Mouse (Mus musculus) cerebral cortex, adult 2 months (tissue): ENCODE results near the gene Irf5.

ENCODE experiments used
- WGBS: fragments of 180-500 bp; shearing (Covaris S2); methylation state at CpG from one replicate; pipeline ENCODE4 v1.1.7; 2018; 5-methylcytosine and 5-hydroxymethylcytosine counted together

Irf5 gene

DNA sequence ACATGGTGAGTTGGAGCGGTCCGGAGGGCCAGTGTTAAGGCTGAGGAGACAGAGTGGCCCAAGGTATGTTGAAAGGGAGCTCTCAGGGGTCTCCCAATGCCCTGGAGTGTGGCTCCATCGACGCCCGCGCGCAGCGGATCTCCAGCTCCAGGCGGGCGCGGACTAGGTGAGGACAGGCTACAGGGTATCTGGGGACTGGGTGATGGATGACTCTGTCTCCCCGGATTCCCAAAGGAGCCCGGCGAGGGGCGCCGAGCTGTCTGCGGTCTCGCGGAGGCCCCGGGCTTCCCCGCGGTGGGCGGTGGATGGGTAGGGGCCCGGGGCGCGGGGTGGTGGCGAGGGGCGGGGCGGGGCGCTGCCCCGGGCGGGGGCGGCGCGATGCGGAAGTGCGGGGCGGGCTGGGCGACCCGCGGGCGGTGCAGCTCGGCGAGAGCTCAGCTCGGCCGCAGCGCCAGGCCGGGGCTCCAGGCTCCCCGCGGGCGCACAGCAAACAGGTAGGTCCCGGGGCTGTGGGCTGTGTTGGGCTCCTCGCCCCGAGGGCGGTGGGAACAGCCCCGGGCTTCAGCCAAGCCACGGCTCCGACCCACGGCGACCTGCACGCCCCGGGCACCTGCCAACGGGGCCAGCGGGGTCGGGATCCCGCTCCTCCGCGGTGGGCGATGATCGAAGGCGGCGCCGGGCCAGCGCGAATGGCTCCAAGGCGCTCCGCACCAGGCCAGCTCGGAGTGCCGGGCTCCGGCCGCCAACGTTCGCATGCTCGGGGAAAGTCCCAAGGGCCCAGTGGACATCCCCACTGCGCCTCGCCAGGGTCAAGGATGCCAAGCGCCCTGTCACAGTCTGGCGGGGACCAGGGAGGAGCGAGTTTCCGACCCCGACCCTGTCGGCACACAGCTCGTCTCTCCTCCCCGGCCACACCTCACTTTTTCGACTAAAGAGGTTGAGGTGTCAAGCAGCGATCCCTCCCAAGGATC is at the start of gene Irf5:
TSS of gene Irf5 (plus strand) at position 345 of the 971 bp plus-strand sequence.
- whole genome bisulfite sequencing: under 1% methylated on average over 95 of the region's 96 CpGs

DNA sequence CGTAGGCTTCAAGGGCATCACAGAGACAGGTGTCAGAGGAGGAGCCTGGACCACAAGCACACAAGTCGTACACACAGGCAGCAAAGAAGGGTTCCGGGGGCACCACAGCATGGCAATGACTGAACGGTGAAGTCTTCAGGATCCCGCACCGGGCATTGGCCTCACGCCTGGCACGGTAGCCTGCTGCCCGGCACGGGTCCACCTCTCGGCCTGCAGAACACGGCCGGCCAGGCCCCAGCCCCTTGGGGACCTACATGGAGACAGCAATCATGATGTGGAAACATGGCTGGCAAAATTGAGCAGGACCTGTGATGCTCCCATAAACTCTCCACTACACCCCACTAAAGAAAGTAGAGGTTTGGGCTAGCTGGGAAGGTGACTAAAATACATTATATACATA is 43.7 kb upstream of the Irf5 start:
- 95% methylated on average over 13 of the region's 13 CpGs for WGBS

DNA sequence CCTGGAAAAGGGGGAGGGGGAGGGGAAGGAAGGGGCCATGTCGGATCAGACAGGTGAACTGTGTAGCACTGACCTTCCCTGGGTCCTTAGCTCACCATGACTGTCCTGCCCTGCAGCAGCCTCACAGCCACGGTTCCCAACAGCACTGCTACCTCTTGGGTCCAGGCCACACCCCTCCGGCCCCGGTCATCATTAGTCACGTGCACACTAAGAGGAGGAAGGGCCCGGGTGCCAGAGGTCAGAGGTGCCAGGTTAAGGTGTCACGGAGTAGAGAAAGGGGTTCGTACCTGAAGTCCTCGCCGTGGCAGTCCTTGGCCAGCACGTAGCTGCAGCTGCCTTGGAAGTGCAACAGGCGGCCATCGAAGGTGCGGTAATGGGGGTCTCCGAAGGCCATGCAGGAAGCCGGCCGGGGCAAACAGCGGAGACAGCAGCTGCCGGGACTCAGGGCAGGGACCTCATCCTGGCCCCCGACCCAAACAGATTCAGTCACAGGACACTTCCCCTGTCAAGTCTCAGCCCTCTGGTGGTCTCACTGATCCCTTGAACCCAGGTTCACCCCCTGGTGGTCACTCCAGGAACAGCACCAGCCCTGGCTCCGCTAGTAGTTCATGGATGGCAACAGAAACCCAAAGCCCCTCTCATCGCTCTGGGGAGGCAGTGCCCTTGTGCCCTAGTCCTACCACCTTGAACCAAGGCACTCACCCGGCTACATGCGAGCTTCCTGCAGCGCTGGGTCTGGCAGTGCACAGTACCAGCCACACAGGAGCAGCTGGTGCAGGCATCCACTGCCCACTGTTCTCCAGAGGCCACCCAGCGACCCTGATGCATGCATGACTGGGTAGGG is 41.5 kb upstream of the Irf5 start:
- 25% methylated on average over 26 of the region's 26 CpGs for WGBS

DNA sequence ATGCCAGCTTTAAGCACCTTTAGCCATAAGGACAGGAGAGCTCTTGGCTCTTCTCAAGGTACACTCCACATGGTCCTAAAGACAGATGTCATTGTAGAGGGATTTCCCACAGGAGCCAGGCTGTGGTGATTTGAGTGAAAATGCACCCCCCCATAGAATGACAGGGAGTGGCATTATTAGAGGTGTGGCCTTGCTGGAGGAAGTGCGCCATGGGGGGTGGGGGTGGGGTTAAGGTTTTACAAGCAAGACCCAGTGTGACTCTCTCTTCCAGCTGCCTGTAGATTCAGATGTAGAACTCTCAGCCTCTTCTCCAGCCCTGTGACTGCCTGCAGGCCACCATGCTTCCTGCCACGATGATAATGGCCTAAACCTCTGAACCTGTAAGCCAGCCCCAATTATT is 40.5 kb upstream of the Irf5 start:
- 69% methylated on average over 2 of the region's 2 CpGs for WGBS

DNA sequence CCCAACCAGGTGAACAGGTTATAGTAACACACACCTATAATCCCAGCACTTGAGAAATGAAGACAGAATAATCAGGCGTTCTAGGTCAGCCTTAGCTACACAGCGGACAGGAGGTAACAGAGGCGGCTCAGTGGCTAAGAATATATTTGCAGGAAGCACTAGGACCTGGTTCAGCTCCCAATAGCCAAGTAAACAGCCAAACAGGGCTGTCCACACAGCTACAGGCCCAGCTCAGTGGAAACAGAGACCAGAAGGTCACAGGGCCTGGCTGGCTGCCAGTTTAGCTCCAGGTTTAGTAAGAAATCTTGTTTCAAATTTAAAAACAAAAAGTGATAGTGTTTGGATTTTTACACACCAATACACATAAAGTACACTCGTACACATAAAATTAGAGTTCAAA is 32.3 kb upstream of the Irf5 start:
- WGBS: 75% methylated on average over 4 of the region's 4 CpGs

DNA sequence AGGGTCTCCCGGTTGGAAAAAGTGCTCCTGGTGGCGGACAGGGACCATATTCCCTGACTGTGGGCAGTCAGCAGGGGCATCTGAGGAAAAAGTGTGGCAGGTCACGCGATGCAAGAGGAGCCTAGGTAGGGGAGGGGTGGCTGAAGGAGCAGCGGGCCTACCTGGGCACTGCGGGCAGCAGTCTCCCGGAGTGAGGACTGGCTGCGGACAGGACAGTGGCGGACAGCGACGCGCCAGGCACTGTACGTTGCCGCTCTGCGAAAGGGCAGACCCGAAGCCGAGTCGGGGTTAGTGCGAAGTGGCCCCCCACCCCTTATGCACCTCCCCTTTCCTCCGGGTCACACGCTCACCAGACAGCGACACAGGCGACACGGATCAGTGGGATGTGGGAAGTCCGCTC is 30.2 kb upstream of the Irf5 start:
- WGBS: 33% methylated on average over 25 of the region's 25 CpGs

DNA sequence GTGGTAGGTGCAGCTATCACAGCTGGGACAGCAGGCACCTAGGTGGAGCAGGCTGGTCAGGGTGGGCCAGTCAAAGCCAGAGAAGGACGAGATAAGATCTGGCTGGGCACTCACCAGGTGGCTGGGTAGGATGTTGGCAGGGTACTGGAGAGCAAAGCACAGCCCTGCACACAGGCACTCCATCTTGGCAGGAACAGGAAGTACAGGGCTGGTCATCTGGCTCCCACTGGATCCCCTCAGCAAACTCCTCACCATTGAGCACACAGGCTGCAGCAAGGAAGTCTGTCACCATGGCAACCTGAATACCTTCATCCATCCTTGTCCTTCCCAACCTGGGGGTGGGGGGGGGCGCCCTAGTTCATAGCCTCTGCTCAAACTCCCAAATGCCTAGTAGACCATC is 28.6 kb upstream of the Irf5 start:
- 68% methylated on average over 2 of the region's 2 CpGs for WGBS

DNA sequence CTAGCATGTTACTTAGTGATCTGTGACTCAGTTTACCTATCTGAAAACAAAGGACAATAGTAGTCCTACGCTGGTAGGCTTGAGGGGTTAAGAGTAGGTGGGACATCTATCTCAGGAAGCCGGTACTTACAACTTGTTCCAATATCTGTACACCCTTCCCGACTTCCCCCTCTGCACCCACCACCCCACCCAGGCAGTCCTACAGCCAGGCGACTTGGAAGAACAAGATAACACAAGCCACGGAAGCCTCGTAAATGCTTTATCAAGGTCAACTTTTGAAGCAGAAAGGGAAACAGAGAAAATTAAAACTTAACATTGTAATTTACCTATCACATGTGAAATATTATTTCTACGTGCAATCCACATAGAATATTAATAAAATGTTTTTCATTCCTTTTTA is 26.2 kb upstream of the Irf5 start:
- WGBS: 95% methylated on average over 7 of the region's 7 CpGs

DNA sequence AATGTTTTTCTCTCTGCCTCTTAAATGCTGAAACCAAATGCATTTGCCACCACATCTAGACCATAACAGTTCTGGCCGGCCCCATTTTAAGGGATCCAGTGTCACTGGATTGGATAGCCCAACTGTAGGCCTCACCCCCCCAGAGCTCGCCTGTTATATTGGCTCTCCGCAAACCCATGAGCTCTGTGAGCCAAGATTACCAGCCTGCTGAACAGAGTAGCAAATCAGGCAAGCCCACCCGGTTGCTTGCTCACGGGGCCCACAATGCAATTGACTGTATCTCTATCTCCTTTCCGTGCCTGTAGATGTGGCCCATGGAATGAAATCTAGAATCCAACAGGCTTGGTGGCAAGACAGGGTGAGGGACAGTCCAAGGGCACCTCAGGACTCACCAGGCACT is 25.6 kb upstream of the Irf5 start:
- WGBS: 96% methylated on average over 6 of the region's 6 CpGs

DNA sequence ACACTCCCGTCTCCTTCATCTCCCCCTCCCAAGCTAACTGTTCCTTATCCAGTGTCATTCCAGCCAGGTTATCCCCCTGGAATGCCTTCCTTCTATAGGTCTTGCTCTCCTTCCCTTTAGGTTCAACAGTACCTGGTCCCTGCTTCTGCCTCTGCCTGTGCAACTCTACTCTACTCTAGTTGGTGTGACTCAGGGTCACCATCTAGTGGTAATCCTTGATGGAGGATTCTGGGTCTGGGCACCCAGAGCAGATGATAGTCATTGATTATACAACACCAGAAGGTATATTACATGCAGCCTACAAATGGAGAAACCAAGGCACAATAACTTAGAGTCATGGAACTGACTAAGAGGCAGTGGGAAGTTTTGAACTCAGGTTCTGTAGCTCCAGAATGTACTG is 24.8 kb upstream of the Irf5 start:
- 100% methylated on average over 1 of the region's 1 CpGs for WGBS

DNA sequence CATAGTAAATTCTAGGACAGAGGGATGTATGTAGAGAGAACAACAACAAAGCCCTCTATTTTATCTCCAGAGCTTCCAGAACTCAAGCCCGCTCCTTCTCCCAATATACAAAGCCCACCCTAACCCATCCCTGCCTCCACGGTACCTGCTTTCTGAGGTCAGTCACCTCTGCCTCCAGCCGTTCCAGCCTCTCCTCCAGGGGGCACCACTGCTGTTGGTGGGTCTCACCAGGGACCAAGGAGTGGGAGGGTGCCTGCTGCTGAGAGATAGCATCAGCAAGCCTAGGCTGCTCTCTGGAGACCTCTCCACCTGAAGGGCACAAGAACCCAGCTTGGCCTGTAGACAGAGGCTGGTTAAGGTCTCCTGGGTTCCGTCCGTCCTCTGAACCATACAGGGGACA is 20.9 kb upstream of the Irf5 start:
- WGBS: 90% methylated on average over 5 of the region's 5 CpGs

DNA sequence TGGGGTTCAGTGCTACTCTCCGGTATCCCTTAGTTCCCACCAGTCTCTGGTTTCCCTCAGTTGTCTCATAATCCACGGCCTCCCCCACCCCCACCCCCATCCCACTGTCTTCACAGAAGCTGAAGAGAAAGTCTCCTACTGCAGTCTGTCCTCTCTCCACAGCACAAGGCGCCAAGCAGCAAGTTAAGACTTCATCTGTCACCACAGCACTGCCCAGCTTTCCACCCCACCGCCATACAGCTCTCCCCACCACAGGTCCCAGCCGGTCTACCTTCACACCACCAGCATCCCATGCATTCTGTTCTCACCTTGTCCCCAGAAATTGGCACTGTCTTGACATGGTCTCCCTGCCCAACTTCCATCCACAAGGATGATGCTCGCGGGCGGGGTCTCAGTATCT is 19.6 kb upstream of the Irf5 start:
- WGBS: 28% methylated on average over 8 of the region's 8 CpGs

DNA sequence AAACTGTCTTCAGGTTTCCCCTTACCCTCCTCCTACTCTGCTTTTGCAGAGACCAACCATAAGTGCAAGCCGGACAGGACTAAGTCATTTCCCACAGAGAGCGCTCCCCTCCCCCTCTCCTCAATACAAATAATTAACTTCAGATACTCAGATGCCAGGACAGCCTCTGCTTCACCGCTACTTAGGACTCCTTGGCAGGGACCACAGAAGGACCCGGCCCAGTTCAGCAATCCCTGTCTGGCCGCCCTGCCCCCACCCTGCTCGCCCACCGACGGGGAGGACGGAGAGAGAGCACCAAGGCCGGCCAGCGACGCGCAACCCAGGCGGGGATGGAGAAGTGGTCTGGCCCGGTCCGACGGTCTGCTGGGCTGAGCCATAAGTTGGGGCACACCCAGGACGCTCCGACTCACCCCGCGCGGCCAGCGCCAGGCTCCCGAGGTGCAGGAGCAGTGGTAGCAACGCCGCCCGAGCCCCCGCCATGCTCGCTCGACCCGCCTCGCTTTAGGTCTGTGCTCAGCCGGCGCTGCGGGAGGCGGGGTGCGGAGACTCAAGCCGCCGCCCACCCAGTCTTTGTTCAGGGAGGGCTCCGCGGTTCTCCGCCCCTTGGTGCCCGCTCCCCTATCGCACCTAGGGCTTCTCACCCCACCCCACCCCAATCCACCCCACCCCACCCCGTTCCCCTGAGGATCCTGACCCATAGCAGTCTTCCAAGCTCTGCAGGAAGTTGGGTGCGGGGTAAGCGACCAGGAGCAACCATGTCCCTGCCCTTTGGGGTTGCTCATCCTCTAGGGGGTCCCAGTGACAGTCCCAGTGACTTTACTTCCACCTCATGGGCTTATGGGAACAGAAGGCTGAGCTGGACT is 18.7 kb upstream of the Irf5 start, which contains the start of gene Kcp:
TSS of gene Kcp (minus strand) at position 506 of the 863 bp plus-strand sequence.
- WGBS: 3% methylated on average over 47 of the region's 47 CpGs

DNA sequence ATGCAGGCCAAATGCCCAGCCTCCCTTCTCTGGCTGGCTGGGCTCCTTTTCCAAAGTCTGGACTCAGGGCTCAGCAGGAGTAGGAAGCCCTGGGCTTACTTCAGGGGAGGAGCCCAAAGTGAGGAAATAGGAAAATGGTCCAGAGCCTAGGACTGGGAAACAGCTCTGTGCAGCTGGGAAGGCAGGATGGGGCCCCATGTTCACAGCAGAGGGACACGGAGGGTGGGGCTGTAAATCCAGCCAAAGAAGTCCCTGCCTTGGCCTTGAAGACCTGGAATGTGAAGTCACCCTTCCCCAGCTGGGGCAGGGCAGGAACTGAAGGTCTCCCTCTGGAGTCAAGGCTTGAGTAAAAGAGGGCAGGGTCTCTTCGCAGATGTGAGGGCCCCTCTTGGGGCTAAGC is 17.3 kb upstream of the Irf5 start:
- 61% methylated on average over 2 of the region's 2 CpGs for WGBS

DNA sequence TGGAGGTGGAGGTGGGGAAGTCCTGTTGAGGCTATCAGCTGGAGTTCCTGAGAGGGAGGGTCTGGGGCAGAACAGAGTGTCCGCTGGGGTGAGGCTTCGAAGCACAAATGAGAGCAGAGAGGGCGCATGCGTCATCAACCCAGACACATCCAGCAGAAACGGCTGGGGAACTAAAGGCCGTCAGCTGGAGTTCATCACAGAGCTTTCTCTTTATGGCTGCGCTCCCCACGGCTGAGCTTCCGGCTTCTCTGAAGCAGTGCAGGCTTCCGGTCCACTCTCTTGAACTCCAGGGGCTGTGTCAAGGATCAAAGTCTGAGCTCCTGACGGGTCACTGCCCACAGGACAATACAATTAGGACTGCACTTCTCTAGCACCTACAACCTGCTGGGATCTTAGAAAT is 13.1 kb upstream of the Irf5 start:
- 7% methylated on average over 11 of the region's 11 CpGs for WGBS

DNA sequence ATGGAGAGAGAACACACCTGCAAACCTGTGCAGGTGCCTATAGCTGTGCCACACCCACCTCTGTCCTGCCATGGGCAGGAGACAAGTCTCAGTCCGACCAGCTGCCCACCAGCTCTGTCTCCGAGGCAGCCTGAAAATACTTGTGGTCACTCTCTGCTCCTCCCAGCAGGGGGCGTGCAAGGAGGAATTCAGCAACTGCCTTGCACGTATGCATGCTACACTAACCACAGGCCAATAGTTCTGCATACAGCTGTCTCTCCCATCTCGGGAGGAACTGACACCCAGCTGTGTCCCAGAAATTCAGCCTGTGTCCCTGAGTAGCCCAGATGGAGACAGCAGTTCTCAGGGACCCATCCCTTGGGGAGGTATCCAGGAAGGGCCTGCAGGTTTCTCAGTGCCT is 9.3 kb upstream of the Irf5 start:
- WGBS: 4% methylated on average over 5 of the region's 5 CpGs

DNA sequence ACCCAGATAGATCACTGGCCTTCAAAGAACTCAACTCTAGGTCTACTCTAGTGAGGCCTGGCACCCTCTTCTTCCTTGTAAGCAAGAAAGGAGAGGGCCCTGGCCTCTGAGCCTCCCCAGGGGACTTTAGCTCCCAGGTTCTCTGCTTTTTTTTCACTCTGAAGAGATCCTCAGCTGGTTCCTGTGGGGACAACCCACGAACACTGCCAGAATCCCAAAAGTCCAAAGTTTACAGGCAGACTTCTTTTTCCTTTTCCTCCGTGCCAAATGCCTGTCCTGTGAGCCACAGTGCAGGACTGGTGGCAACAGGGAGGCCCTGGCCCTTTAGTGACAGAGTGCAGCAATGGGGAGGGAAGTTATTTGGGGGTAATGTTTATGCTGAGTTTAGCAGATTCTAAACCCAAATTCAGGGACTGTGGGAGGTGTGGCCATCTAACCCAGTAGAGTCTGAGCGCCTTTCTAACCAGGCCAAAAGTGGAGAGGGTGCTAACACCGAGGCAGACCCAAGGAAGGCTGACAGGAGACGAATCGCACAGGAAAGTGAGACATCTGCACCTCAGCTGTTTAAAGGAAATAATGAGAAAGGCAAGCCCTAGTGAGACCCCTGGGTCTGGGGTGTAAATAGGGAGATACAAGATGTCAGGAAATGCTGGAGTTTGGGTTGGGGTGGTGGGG is 3.7 kb upstream of the Irf5 start:
- 82% methylated on average over 6 of the region's 6 CpGs for WGBS

DNA sequence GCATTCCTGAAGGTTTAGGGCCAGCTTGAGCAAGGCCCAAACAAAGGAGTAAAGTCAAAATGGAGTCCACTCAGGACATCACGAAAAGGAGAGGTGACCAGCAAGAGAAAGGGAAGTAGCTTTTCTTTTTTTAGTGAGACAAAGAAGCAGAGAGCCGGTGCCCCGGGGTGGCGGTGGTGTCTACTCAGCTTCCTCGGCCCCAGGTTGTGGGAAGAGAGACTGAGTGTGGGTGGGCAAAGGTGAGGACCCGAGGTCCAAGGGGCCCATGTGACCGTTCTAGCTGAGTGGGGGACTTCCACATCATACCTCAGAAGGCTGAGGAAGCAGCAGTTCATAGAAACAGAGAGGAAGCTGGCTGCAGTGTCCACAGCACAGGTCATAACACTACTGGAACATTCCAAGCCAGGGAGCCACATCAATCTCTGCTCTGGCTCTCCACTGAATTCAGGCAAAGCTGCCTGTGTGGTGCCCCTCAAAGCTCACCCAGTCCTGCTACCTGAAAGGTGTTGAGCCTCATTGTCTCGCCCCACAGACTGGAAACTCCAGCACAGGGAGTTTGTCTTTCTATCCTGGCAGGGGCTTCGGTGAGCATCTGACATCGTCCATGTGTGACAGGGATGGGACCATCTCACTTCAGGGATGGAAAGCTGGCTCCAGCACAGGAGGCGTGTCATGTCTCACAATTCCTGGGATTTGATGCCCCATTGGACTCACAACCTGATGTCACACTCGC is 3.0 kb upstream of the Irf5 start:
- 84% methylated on average over 12 of the region's 12 CpGs for WGBS

DNA sequence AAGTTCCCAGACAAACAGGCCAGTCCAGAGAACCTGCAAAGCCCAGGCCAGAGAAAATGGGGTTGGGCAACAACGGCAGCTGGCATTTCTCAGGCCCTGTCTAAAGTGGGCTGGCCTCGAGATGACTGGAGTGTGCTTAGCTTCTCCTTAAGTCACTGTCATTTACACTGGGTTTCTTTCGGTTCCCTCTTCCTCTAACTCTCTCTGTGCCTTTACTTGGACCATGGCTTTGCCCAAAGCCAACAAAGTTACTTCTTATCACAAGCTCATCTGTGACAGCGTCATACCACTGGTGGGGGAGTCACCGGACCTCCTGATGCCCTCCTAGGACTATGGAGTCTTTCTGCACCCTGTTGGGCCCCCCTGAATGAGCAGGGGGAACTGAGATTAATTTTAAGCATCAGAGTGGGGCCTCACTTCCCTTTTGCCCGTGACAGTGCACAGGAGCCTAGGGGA is 2.4 kb upstream of the Irf5 start:
- 85% methylated on average over 6 of the region's 6 CpGs for WGBS

DNA sequence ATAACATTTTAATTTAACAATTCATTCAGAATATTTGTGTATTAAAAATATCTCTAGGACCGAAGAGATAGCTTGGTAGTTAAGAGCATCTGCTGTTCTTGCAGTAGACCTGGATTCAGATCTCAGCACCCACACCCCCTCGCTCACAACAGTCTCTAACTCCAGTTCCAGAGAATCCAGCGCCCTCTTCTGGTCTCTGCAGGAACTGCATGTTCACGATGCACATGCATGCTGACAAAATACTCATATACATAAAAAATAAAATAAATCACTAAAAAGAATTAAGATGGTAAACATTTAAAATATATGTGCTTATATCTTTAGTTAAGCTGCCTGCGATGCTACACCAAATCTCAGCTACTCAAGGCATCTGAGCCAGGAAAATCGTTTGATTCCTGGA is 1.2 kb upstream of the Irf5 start:
- 76% methylated on average over 6 of the region's 6 CpGs for WGBS
